In genomic region chr12:11456632-11457031, GRCm38 (mm10) we compare ENCODE assay signal across 11 mouse cellular contexts. TPM values are rescaled to one million over a fixed set of nuclear protein-coding genes. Genes with fewer than 3 reads are reported as not detected.
DNase-seq lines count a peak whose midpoint lies in the region; ATAC-seq and TF ChIP-seq lines count a peak whose summit lies in the region.
"Had no signal": no experiment of that assay in that cellular context is flagged by ENCODE, and none has a peak within 500 bp of the region (broad histone marks: within the 10 kb centered on the region; RNA-seq: fewer than 3 reads in every experiment).

No protein-coding gene starts in this region.

- H3K9ac ChIP-seq in hindbrain, embryonic 14.5 days: no peak overlapping the region
- H3K9ac ChIP-seq in neural tube, embryonic 12.5 days: no peak overlapping the region

- no peaks in the 10 kb centered on the region for H3K27me3 ChIP-seq in hindbrain, embryonic 14.5 days (ENCODE audit: control insufficient read depth, insufficient read depth, low read length)
- no peaks in the 10 kb centered on the region for H3K27me3 ChIP-seq in neural tube, embryonic 12.5 days (replicated peaks)

- H3K4me2 ChIP-seq in hindbrain, embryonic 14.5 days (replicated peaks): peak overlapping the region; percentile 69
- peak overlapping the region; percentile 92 for H3K4me2 ChIP-seq in neural tube, embryonic 12.5 days (replicated peaks)

- peak overlapping the region; percentile 76; the same call in 1 of the 2 replicates for H3K4me3 ChIP-seq in left cerebral cortex, adult 2 months
- peak overlapping the region; percentile 61; the same call in 1 of the 2 replicates for H3K4me3 ChIP-seq in hindbrain, embryonic 14.5 days (replicated peaks; ENCODE audit: low read length)
- no peak overlapping the region for H3K4me3 ChIP-seq in neural tube, embryonic 12.5 days

- no peak for TF ChIP-seq CTCF in left cerebral cortex, adult 2 months (IDR thresholded peaks at IDR 0.05)

- no peaks in the 10 kb centered on the region; the same call in 1 of the 2 replicates for H3K4me1 ChIP-seq in hindbrain, embryonic 14.5 days (replicated peaks; ENCODE audit: control insufficient read depth, insufficient read depth, low read length)
- H3K4me1 ChIP-seq in neural tube, embryonic 12.5 days: no peaks in the 10 kb centered on the region

- intact Hi-C loops in left cerebral cortex, adult 2 months (cut with DNase I): loop anchor here (2.0 to 5.0 kb wide), 4 partner anchors 20 to 691 kb away; partner anchors contain the start of gene Vsnl1
- intact Hi-C loops in left cerebral cortex, postnatal 4 days (cut with DNase I): no loop called here

- no peaks in the 10 kb centered on the region for H3K9me3 ChIP-seq in hindbrain, embryonic 14.5 days (ENCODE audit: control insufficient read depth, low read length)
- no peaks in the 10 kb centered on the region for H3K9me3 ChIP-seq in neural tube, embryonic 12.5 days

- no peak for ATAC-seq in hindbrain, embryonic 14.5 days (ENCODE audit: low FRiP score)
- ATAC-seq in neural tube, embryonic 12.5 days (ENCODE audit: low FRiP score, low read depth): no peak
- no peak for ATAC-seq in megakaryocyte progenitor cell, adult 5-6 weeks (replicated peaks; ENCODE audit: poor library complexity)

- peak overlapping the region; percentile 92 for H3K27ac ChIP-seq in left cerebral cortex, adult 2 months
- no peak overlapping the region for H3K27ac ChIP-seq in hindbrain, embryonic 14.5 days
- no peak overlapping the region for H3K27ac ChIP-seq in neural tube, embryonic 12.5 days

- H3K36me3 ChIP-seq in hindbrain, embryonic 14.5 days (replicated peaks; ENCODE audit: control insufficient read depth, insufficient read depth): no peaks in the 10 kb centered on the region
- no peaks in the 10 kb centered on the region for H3K36me3 ChIP-seq in neural tube, embryonic 12.5 days

- peak; percentile 6 to 39 for DNase-seq in frontal cortex, adult 2 months (ENCODE audit: extremely low spot score in 1 of 2, low spot score in 1 of 2)
- no peak for DNase-seq in frontal cortex, postnatal 25 days (ENCODE audit: low spot score in 2 of 2)
- no peak for DNase-seq in left cerebral cortex, adult 2 months (ENCODE audit: extremely low spot score in 1 of 2, low spot score in 2 of 2)
- no peak for DNase-seq in left cerebral cortex, postnatal 4 days
- no peak for DNase-seq in hindbrain, embryonic 14.5 days (ENCODE audit: low spot score)
- no peak for DNase-seq in layer of hippocampus, postnatal 25 days (ENCODE audit: extremely low spot score in 1 of 2, low spot score in 1 of 2)
- DNase-seq: gastrocnemius, postnatal 25 days; lung, adult 2 months had no signal

- WGBS in hindbrain, embryonic 14.5 days: 88% methylated on average over 4 of the region's 4 CpGs
- WGBS in neural tube, embryonic 12.5 days: 87% methylated on average over 4 of the region's 4 CpGs

RNA-seq across cellular contexts. Expression of gene Rad51ap2, which starts 0.8 kb away (rescaled TPM):
- polyA plus RNA-seq in frontal cortex, adult 2 months (2012; rRNA removed): 0.50 and 0.86 TPM in 2 replicates
- 1 to 10 TPM; 2.1 to 2.9 TPM for total RNA-seq in left cerebral cortex, adult 2 months (2021)
- total RNA-seq in left cerebral cortex, postnatal 4 days (2021): 1 to 10 TPM; 2.0 TPM
- polyA plus RNA-seq in hindbrain, embryonic 14.5 days (2014; fragmentation: Nextera tagmentation; extraction: Ambion mirVana): 0.50 and 0.52 TPM in 2 replicates
- 0.36 and 0.42 TPM in 2 replicates for polyA plus RNA-seq in neural tube, embryonic 12.5 days (2016; fragmentation: Nextera tagmentation; extraction: Ambion mirVana)
- total RNA-seq in megakaryocyte progenitor cell, adult 5-6 weeks (2015): not detected in 2 replicates
- total RNA-seq in megakaryocyte progenitor cell, adult 5-6 weeks (2017): not detected in 2 replicates
- total RNA-seq in layer of hippocampus, postnatal 25 days (2021): 1 to 10 TPM in 1 of 2 experiments, under 1 TPM in 1; 0.39 to 1.1 TPM
- total RNA-seq: gastrocnemius, postnatal 25 days had no signal
- polyA plus RNA-seq: lung, adult 2 months had no signal

RNA-seq across cellular contexts. Expression of gene Vsnl1, which starts 20.2 kb away (rescaled TPM):
- 358 and 366 TPM in 2 replicates for polyA plus RNA-seq in frontal cortex, adult 2 months (2012; rRNA removed)
- 100 to 1,000 TPM; 637 to 675 TPM for total RNA-seq in left cerebral cortex, adult 2 months (2021)
- total RNA-seq in left cerebral cortex, postnatal 4 days (2021): 100 to 1,000 TPM; 184 to 192 TPM
- polyA plus RNA-seq in hindbrain, embryonic 14.5 days (2014; fragmentation: Nextera tagmentation; extraction: Ambion mirVana): 120 and 152 TPM in 2 replicates
- polyA plus RNA-seq in neural tube, embryonic 12.5 days (2016; fragmentation: Nextera tagmentation; extraction: Ambion mirVana): 4.5 and 6.2 TPM in 2 replicates
- total RNA-seq in megakaryocyte progenitor cell, adult 5-6 weeks (2015): not detected in 2 replicates
- not detected in 2 replicates for total RNA-seq in megakaryocyte progenitor cell, adult 5-6 weeks (2017)
- total RNA-seq in layer of hippocampus, postnatal 25 days (2021): 100 to 1,000 TPM; 408 to 421 TPM
- polyA plus RNA-seq: testis, adult 2 months had no signal

Comparison
In these comparisons a context has a peak if more than half of its experiments do, and no peak if none do; other contexts are left out.
1. DNase-seq: peak in frontal cortex, adult 2 months (2 of 2); none in frontal cortex, postnatal 25 days (0 of 2), left cerebral cortex, adult 2 months (0 of 2), left cerebral cortex, postnatal 4 days (single experiment), hindbrain, embryonic 14.5 days (single experiment) and layer of hippocampus, postnatal 25 days (0 of 2).
2. RNA of gene Vsnl1, which starts 20.2 kb away (total RNA-seq): 637 to 675 TPM in left cerebral cortex, adult 2 months, 408 to 421 TPM in layer of hippocampus, postnatal 25 days and 184 to 192 TPM in left cerebral cortex, postnatal 4 days; not detected in megakaryocyte progenitor cell, adult 5-6 weeks; every median in the first group is over 100 times any median in the second.